Mouse (Mus musculus): ENCODE measurements around the gene Plxnb2. TPM values are rescaled to one million over a fixed set of nuclear protein-coding genes. Genes with fewer than 3 reads are reported as not detected.

Gene Plxnb2
- polyA plus RNA-seq, 2 experiments = 170 to 212 TPM

GRCm38 (mm10) chr15:89127364-89127940 lies 53.1 kb downstream of the Plxnb2 start:
- Histone ChIP-seq H3K4me1 (ENCODE audit: control insufficient read depth, insufficient read depth, low read length) (peaks cover 16% of the 10 kb centered on the region), H3K4me3 (replicated peaks; ENCODE audit: low read length) (peak overlapping the region; percentile 57), H3K9me3 (ENCODE audit: control insufficient read depth, low read length) (no peaks in the 10 kb centered on the region), H3K4me2 (replicated peaks; ENCODE audit: low read depth, low read length, severe bottlenecking) (peak overlapping the region; percentile 91), H3K27me3 (ENCODE audit: control insufficient read depth, insufficient read depth, low read length) (no peaks in the 10 kb centered on the region), H3K27ac (replicated peaks; ENCODE audit: low read depth, low read length) (no peak overlapping the region), H3K9ac (ENCODE audit: low read depth, low read length, severe bottlenecking) (peak overlapping the region; percentile 65; the same call in 1 of the 2 replicates), H3K36me3 (ENCODE audit: control insufficient read depth, insufficient read depth, low read length) (no peaks in the 10 kb centered on the region; the same call in 1 of the 2 replicates)
- TF ChIP-seq POLR2A (IDR thresholded peaks at IDR 0.05; ENCODE audit: borderline replicate concordance, extremely low read depth, insufficient read depth, insufficient read length) = no peak
- ATAC-seq (ENCODE audit: low FRiP score, low read depth) (no peak), DNase-seq (ENCODE audit: low spot score) (no peak)
- 85% methylated on average over 8 of the region's 8 CpGs for WGBS

DNA sequence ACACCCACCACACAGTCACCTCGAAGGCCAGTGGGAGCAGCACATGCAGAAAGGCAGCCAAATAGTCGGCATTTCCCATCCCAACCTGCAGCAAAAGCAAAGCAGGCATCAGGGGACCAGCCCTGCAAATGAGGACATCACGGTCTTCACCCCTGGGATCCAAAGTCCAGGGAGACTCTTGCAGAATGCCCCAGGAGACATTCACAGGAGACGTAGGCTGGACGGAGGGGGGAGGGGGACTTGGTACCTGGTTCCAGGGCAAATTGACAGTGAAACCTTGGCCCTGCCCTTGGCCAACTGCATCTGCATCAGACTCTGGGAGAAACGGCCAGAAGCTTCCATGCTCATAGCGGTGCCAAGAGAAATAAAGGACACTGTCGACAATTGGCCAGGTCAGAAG lies 54.0 kb downstream of the Plxnb2 start:
- Histone ChIP-seq H3K9ac (ENCODE audit: low read depth, low read length, severe bottlenecking) (no peak overlapping the region), H3K27ac (replicated peaks; ENCODE audit: low read depth, low read length) (no peak overlapping the region), H3K4me3 (replicated peaks; ENCODE audit: low read length) (no peak overlapping the region), H3K9me3 (ENCODE audit: control insufficient read depth, low read length) (no peaks in the 10 kb centered on the region), H3K4me2 (replicated peaks; ENCODE audit: low read depth, low read length, severe bottlenecking) (no peak overlapping the region), H3K4me1 (ENCODE audit: control insufficient read depth, insufficient read depth, low read length) (peaks cover 24% of the 10 kb centered on the region), H3K36me3 (ENCODE audit: control insufficient read depth, insufficient read depth, low read length) (no peaks in the 10 kb centered on the region; the same call in 1 of the 2 replicates), H3K27me3 (ENCODE audit: control insufficient read depth, insufficient read depth, low read length) (no peaks in the 10 kb centered on the region)
- 92% methylated on average over 8 of the region's 8 CpGs for WGBS
- DNase-seq (ENCODE audit: low spot score) (no peak), ATAC-seq (ENCODE audit: low FRiP score, low read depth) (no peak)
- TF ChIP-seq POLR2A (IDR thresholded peaks at IDR 0.05; ENCODE audit: borderline replicate concordance, extremely low read depth, insufficient read depth, insufficient read length) = no peak

- Histone ChIP-seq H3K27ac (replicated peaks; ENCODE audit: low read depth, low read length) (no peak overlapping the region), H3K9ac (ENCODE audit: low read depth, low read length, severe bottlenecking) (no peak overlapping the region), H3K4me3 (replicated peaks; ENCODE audit: low read length) (no peak overlapping the region), H3K36me3 (ENCODE audit: control insufficient read depth, insufficient read depth, low read length) (peaks cover 4% of the 10 kb centered on the region; the same call in 1 of the 2 replicates), H3K4me1 (ENCODE audit: control insufficient read depth, insufficient read depth, low read length) (peaks cover 32% of the 10 kb centered on the region), H3K4me2 (replicated peaks; ENCODE audit: low read depth, low read length, severe bottlenecking) (no peak overlapping the region), H3K27me3 (ENCODE audit: control insufficient read depth, insufficient read depth, low read length) (no peaks in the 10 kb centered on the region), H3K9me3 (ENCODE audit: control insufficient read depth, low read length) (no peaks in the 10 kb centered on the region)
- TF ChIP-seq POLR2A (IDR thresholded peaks at IDR 0.05; ENCODE audit: borderline replicate concordance, extremely low read depth, insufficient read depth, insufficient read length) = no peak
- WGBS = 90% methylated on average over 9 of the region's 9 CpGs
- DNase-seq (ENCODE audit: low spot score) = no peak
- ATAC-seq (ENCODE audit: low FRiP score, low read depth) = no peak
These were observed 55.2 kb downstream of the Plxnb2 start for GRCm38 (mm10) chr15:89125351-89125750.

DNA sequence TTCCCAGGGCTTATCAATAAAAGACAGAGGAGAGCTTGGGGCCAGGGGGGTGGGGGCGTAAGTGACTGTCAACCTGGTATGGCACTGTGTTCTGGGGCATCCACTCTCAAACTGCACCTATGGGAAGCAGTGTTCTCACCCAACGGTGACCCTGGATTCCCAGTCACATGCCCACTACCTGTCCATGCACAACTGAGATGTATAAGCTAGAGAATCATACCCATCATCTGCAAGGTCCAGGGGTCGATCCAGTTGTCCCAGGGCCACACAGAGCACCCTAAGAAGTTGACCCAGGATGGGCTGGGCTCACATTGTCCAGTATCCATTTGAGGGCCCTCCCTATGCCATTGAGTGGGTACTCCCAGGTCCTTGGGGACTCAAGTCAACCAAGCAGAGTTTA lies 56.3 kb downstream of the Plxnb2 start:
- Histone ChIP-seq H3K4me1 (ENCODE audit: control insufficient read depth, insufficient read depth, low read length) (peaks cover 34% of the 10 kb centered on the region), H3K27me3 (ENCODE audit: control insufficient read depth, insufficient read depth, low read length) (no peaks in the 10 kb centered on the region), H3K36me3 (ENCODE audit: control insufficient read depth, insufficient read depth, low read length) (peaks cover 12% of the 10 kb centered on the region; the same call in 1 of the 2 replicates), H3K4me2 (replicated peaks; ENCODE audit: low read depth, low read length, severe bottlenecking) (no peak overlapping the region), H3K4me3 (replicated peaks; ENCODE audit: low read length) (0 out of 2 replicates have a peak overlapping the region, but pooled peaks have one; percentile 83), H3K9ac (ENCODE audit: low read depth, low read length, severe bottlenecking) (no peak overlapping the region), H3K27ac (replicated peaks; ENCODE audit: low read depth, low read length) (no peak overlapping the region), H3K9me3 (ENCODE audit: control insufficient read depth, low read length) (no peaks in the 10 kb centered on the region)
- 86% methylated on average over 3 of the region's 3 CpGs for WGBS
- TF ChIP-seq POLR2A (IDR thresholded peaks at IDR 0.05; ENCODE audit: borderline replicate concordance, extremely low read depth, insufficient read depth, insufficient read length) = no peak
- ATAC-seq (ENCODE audit: low FRiP score, low read depth) (no peak), DNase-seq (ENCODE audit: low spot score) (no peak)

DNA sequence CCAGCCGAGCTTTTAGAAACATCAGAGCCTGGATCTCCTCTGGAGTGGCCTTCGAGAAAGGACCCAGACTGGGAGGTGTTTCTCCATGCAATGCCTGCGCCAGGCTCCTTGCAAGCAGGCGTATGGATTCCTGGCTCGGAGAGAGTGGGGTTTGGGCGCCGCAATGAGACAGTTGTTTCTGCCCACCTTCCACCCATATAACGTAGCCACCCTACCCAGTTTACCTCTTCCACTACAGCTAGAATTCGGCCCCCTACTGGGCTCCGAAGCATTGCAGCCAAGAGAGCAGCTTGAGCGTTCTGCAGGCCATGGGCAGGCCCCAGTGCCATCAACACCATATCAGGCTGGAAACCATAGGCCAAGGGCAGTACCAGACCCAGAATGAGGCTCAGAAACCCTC lies 57.0 kb downstream of the Plxnb2 start:
- DNase-seq (ENCODE audit: low spot score) = no peak
- ATAC-seq (ENCODE audit: low FRiP score, low read depth) = no peak
- Histone ChIP-seq H3K36me3 (ENCODE audit: control insufficient read depth, insufficient read depth, low read length) (peaks cover 12% of the 10 kb centered on the region; the same call in 1 of the 2 replicates), H3K9ac (ENCODE audit: low read depth, low read length, severe bottlenecking) (peak overlapping the region; percentile 85), H3K27me3 (ENCODE audit: control insufficient read depth, insufficient read depth, low read length) (no peaks in the 10 kb centered on the region), H3K27ac (replicated peaks; ENCODE audit: low read depth, low read length) (peak overlapping the region; percentile 56), H3K4me2 (replicated peaks; ENCODE audit: low read depth, low read length, severe bottlenecking) (peak overlapping the region; percentile 81), H3K4me1 (ENCODE audit: control insufficient read depth, insufficient read depth, low read length) (peaks cover 31% of the 10 kb centered on the region), H3K4me3 (replicated peaks; ENCODE audit: low read length) (peak overlapping the region; percentile 83), H3K9me3 (ENCODE audit: control insufficient read depth, low read length) (no peaks in the 10 kb centered on the region)
- WGBS = 31% methylated on average over 11 of the region's 11 CpGs
- TF ChIP-seq POLR2A (IDR thresholded peaks at IDR 0.05; ENCODE audit: borderline replicate concordance, extremely low read depth, insufficient read depth, insufficient read length) = no peak
